Mouse (Mus musculus): ENCODE data around the gene Wbp1. TPM values are rescaled to one million over a fixed set of nuclear protein-coding genes. Genes with fewer than 3 reads are reported as not detected.

Wbp1 gene
- total RNA-seq, 2 experiments from 2014 or later = 43.3 to 45.6 TPM

DNA sequence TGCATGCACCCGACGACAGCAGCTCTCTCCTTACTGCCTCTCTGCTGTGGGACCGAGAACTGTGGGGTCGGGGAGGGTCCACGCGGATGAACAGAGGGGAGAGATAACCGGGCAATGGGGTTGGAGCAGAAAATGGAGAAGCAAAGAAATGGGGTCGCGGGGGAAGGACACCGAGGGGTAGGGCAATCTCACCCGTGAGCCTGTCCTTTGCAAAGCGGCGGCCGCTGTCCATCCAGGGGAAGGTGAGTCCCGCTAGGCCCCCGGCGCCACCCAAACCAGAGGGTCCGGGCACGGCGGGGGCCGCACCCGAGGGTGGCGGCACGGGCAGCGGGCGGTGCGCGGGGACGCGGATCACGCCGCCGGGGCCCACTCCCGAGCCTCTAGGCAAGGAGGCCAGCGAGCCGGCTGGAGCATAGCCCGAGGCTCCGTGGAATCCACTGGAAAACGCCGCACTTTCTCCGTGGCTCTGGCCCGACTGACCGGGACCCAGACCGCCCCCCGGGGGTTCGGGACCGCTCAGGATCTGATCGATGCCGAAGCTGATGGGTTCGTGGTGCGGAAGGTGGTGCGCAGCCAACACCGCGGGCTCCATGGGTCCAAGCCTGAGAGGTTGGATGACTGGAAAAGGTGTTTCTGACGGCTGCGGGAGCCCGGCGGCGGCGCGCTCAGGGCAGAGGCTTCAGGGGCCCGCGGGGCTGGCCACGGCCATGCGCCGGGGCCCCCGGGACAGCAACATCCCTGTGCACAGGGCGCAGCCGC is 51.7 kb downstream of the Wbp1 start:
- DNase-seq = no peak
- intact Hi-C loops (cut with DNase I) = no loop called here
- H3K4me3 ChIP-seq = peak overlapping the region; percentile 47
- TF ChIP-seq CTCF (IDR thresholded peaks at IDR 0.05) = no peak
- no peak overlapping the region for H3K27ac ChIP-seq

Small RNAs within 50 kb of the gene (microRNA-seq; reads per million reads assigned to microRNA genes)
- gene Mir3470a = not detected

Other genes starting within 250 kb of the Wbp1 start
- gene Sema4f, start 181.8 kb downstream of the Wbp1 start, total RNA-seq (2021) = under 1 TPM in 1 of 2 experiments, not detected in 1; 0.05 TPM
- gene M1ap, start 174.7 kb downstream of the Wbp1 start, total RNA-seq (2021) = under 1 TPM in 1 of 2 experiments, not detected in 1; 0.45 TPM
- 1 to 10 TPM; 1.3 to 4.1 TPM for gene Dok1, start 88.1 kb downstream of the Wbp1 start, total RNA-seq (2021)
- gene Loxl3, start 87.4 kb downstream of the Wbp1 start, total RNA-seq (2021) = 1 to 10 TPM; 2.1 to 3.5 TPM
- 100 to 1,000 TPM in 1 of 2 experiments, 10 to 100 TPM in 1; 94.5 to 101 TPM for gene Aup1, start 67.0 kb downstream of the Wbp1 start, total RNA-seq (2021)
- 10 to 100 TPM; 14.1 to 21.5 TPM for gene Htra2, start 66.3 kb downstream of the Wbp1 start, total RNA-seq (2021)
- 1 to 10 TPM in 1 of 2 experiments, under 1 TPM in 1; 0.20 to 1.1 TPM for gene Dqx1, start 63.7 kb downstream of the Wbp1 start, total RNA-seq (2021)
- gene Tlx2, start 51.3 kb downstream of the Wbp1 start, total RNA-seq (2021) = not detected
- 1 to 10 TPM; 8.2 to 8.7 TPM for gene Pcgf1, start 43.7 kb downstream of the Wbp1 start, total RNA-seq (2021)
- under 1 TPM in 1 of 2 experiments, not detected in 1; 0.31 TPM for gene Lbx2, start 35.2 kb downstream of the Wbp1 start, total RNA-seq (2021)
- gene Ccdc142, start 20.0 kb downstream of the Wbp1 start, total RNA-seq (2021) = under 1 TPM; 0.61 to 0.70 TPM
- 1 to 10 TPM; 1.0 to 1.2 TPM for gene Gm42688, start 19.9 kb downstream of the Wbp1 start, total RNA-seq (2021)
- gene Mrpl53, start 12.5 kb downstream of the Wbp1 start, total RNA-seq (2021) = 100 to 1,000 TPM in 1 of 2 experiments, 10 to 100 TPM in 1; 94.7 to 121 TPM
- 1 to 10 TPM; 4.7 to 6.6 TPM for gene Mogs, start 6.1 kb downstream of the Wbp1 start, total RNA-seq (2021)
- gene Ino80b, start 3.9 kb upstream of the Wbp1 start, total RNA-seq (2021) = 10 to 100 TPM; 13.7 to 16.3 TPM
- gene Rtkn, start 13.9 kb upstream of the Wbp1 start, total RNA-seq (2021) = 10 to 100 TPM; 12.2 to 15.3 TPM
- 1 to 10 TPM in 1 of 2 experiments, under 1 TPM in 1; 0.84 to 1.1 TPM for gene Wdr54, start 34.8 kb upstream of the Wbp1 start, total RNA-seq (2021)
- gene 1700003E16Rik, start 34.8 kb upstream of the Wbp1 start, total RNA-seq (2021) = under 1 TPM in 1 of 2 experiments, not detected in 1; 0.11 TPM
- 100 to 1,000 TPM; 129 to 139 TPM for gene Dctn1, start 44.4 kb upstream of the Wbp1 start, total RNA-seq (2021)
- not detected for gene Slc4a5, start 98.3 kb upstream of the Wbp1 start, total RNA-seq (2021)
- 1 to 10 TPM; 3.0 to 4.2 TPM for gene Mthfd2, start 204.3 kb upstream of the Wbp1 start, total RNA-seq (2021)
- 10 to 100 TPM in 1 of 2 experiments, 1 to 10 TPM in 1; 7.4 to 12.6 TPM for gene Mob1a, start 204.5 kb upstream of the Wbp1 start, total RNA-seq (2021)
- gene Bola3, start 227.6 kb upstream of the Wbp1 start, total RNA-seq (2021) = 100 to 1,000 TPM; 245 to 263 TPM

Measured in gastrocnemius, adult 2 months (tissue).